21 mouse cellular contexts compared by ENCODE assay signal in genomic region chr14:20460216-20460615, GRCm38 (mm10). TPM values are rescaled to one million over a fixed set of nuclear protein-coding genes. Genes with fewer than 3 reads are reported as not detected.
"Had no signal": no experiment of that assay in that cellular context is flagged by ENCODE, and none has a peak within 500 bp of the region (broad histone marks: within the 10 kb centered on the region; RNA-seq: fewer than 3 reads in every experiment).

No protein-coding gene starts in this region.

- H3K4me3 ChIP-seq: limb, embryonic 12.5 days; liver, embryonic 13.5 days; lung, embryonic 15.5 days; megakaryocyte, embryonic 14.5 days; midbrain, embryonic 15.5 days; neural tube, embryonic 12.5 days; stomach, embryonic 15.5 days had no signal

- DNase-seq: kidney, adult 18-20 months; kidney, postnatal 10 days; kidney, postnatal 4 days; layer of hippocampus, adult 9-11 months; liver; liver, embryonic 13.5 days; liver, postnatal 0 days; lung, postnatal 14 days; thymus, adult 2 months; thymus, postnatal 25 days had no signal

- H3K9ac ChIP-seq: limb, embryonic 12.5 days; liver, embryonic 13.5 days; liver, postnatal 0 days; lung, embryonic 15.5 days; midbrain, embryonic 15.5 days; neural tube, embryonic 12.5 days; stomach, embryonic 15.5 days had no signal

- H3K27ac ChIP-seq: limb, embryonic 12.5 days; liver, embryonic 13.5 days; lung, embryonic 15.5 days; macrophage; midbrain, embryonic 15.5 days; neural tube, embryonic 12.5 days; stomach, embryonic 15.5 days had no signal

- H3K9me3 ChIP-seq: limb, embryonic 12.5 days; liver, embryonic 13.5 days; lung, embryonic 15.5 days; megakaryocyte, embryonic 14.5 days; midbrain, embryonic 15.5 days; neural tube, embryonic 12.5 days; stomach, embryonic 15.5 days had no signal

- ATAC-seq: liver, postnatal 0 days; midbrain, embryonic 15.5 days had no signal

- H3K27me3 ChIP-seq: limb, embryonic 12.5 days; liver, embryonic 13.5 days; lung, embryonic 15.5 days; megakaryocyte, embryonic 14.5 days; midbrain, embryonic 15.5 days; neural tube, embryonic 12.5 days; stomach, embryonic 15.5 days had no signal

- H3K4me2 ChIP-seq: limb, embryonic 12.5 days; liver, embryonic 13.5 days; lung, embryonic 15.5 days; midbrain, embryonic 11.5 days; midbrain, embryonic 15.5 days; neural tube, embryonic 12.5 days; stomach, embryonic 15.5 days had no signal

- H3K36me3 ChIP-seq: midbrain, embryonic 15.5 days; neural tube, embryonic 12.5 days had no signal

- H3K4me1 ChIP-seq: limb, embryonic 12.5 days; liver, embryonic 13.5 days; lung, embryonic 15.5 days; midbrain, embryonic 15.5 days; neural tube, embryonic 12.5 days; stomach, embryonic 15.5 days had no signal

RNA-seq across cellular contexts. Expression of gene Cfap70, which starts 8.2 kb away (rescaled TPM):
- total RNA-seq: monocyte, adult 5-6 weeks; neutrophil, adult 5-6 weeks had no signal
- polyA plus RNA-seq: liver, embryonic 13.5 days; macrophage; spleen, adult 2 months; thymus, adult 2 months had no signal

RNA-seq across cellular contexts. Expression of gene Mss51, which starts 36.5 kb away (rescaled TPM):
- total RNA-seq: monocyte, adult 5-6 weeks had no signal
- polyA plus RNA-seq: macrophage had no signal
